Mouse (Mus musculus) CH12.LX (cell line): Measurements from ENCODE around the gene Cyp2c23.

Experiments
- BHLHE40 ChIP-seq: IDR thresholded peaks from 2 replicates; pipeline ENCODE4 v1.6.1; 2011; ENCODE audit warnings: mild to moderate bottlenecking, low read depth, low read length, improper control_type of control experiment
- CTCF ChIP-seq, 2 experiments: IDR thresholded peaks in 1 of 2; conservative IDR thresholded peaks in 1 of 2; 2 replicates each; pipeline ENCODE4 v1.5.1; 2011 to 2012; ENCODE audit warnings: low read depth in 2 of 2, low read length in 2 of 2, improper control_type of control experiment in 1 of 2, inconsistent platforms in 1 of 2, mild to moderate bottlenecking in 1 of 2, moderate library complexity in 1 of 2
- ELF1 ChIP-seq: IDR thresholded peaks from 2 replicates; pipeline ENCODE4 v1.6.1; 2014; ENCODE audit warnings: low read depth, mild to moderate bottlenecking, inconsistent platforms, low read length, improper control_type of control experiment
- KAT2A ChIP-seq: IDR thresholded peaks from 2 replicates; pipeline ENCODE4 v1.6.1; 2012; ENCODE audit warnings: low read length, improper control_type of control experiment, inconsistent platforms; ENCODE audit not compliant: insufficient replicate concordance

DNA sequence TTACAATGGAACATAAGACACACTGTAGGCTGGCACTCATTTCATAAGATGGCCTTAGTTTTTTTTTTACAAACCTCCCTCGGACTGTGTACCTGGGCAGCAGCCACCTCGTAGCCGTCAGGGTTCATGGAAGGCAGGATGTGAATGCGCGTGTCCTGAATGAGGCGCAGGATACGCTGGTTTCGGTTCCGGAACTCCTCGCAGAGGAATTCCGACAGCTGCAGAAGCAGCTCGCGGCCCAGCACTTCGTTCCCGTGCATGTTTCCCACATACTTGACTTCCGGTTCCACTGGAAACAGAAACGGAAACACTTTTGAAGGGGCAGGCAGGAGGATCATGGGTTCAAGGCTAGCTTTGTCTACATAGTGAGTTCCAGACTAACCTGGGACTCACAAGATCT is 48.3 kb downstream of the Cyp2c23 start:
- TF ChIP-seq CTCF (conservative IDR thresholded peaks at IDR 0.05 in 1 of 2, IDR thresholded peaks at IDR 0.05 in 1 of 2; ENCODE audit: low read depth in 2 of 2, low read length in 2 of 2) (no peak), ELF1 (no peak), BHLHE40 (no peak), KAT2A (no peak)
